Mouse (Mus musculus) liver, postnatal 0 days (tissue): Measurements from ENCODE around the gene Chpf2. TPM values are rescaled to one million over a fixed set of nuclear protein-coding genes. Genes with fewer than 3 reads are reported as not detected.

Experiments
- ATAC-seq: fragments of 200-750 bp; cut with Nextera tagmentation; 2 replicates; pipeline ENCODE4 v1.8.0; 2017; ENCODE audit warnings: mild to moderate bottlenecking, moderate library complexity
- DNase-seq: peaks from one replicate; pipeline ENCODE4 v3.0.0-alpha.2; 2016
- H3K27ac ChIP-seq: fragments of 300-500 bp; sonication (generic); 2 replicates; pipeline ENCODE4 v1.5.1; 2014; ENCODE audit warnings: antibody characterized with exemption, moderate library complexity, mild to moderate bottlenecking, low read depth
- H3K27me3 ChIP-seq: fragments of 300-500 bp; sonication (generic); 2 replicates; pipeline ENCODE4 v1.6.1; 2014; ENCODE audit warnings: low read length, control low read depth, mixed read lengths; ENCODE audit not compliant: insufficient read depth
- H3K36me3 ChIP-seq: fragments of 300-500 bp; sonication (generic); replicated peaks from 2 replicates; pipeline ENCODE4 v1.6.1; 2014; ENCODE audit warnings: mild to moderate bottlenecking, control low read depth, low read length, moderate library complexity, mixed read lengths; ENCODE audit not compliant: insufficient read depth
- H3K4me1 ChIP-seq: fragments of 300-500 bp; sonication (generic); 2 replicates; pipeline ENCODE4 v1.6.1; 2014; ENCODE audit warnings: antibody characterized with exemption, mild to moderate bottlenecking, control low read depth; ENCODE audit not compliant: insufficient read depth
- H3K4me2 ChIP-seq: fragments of 300-500 bp; sonication (generic); 2 replicates; pipeline ENCODE4 v1.6.1; 2014; ENCODE audit warnings: low read depth, mild to moderate bottlenecking, low read length, moderate library complexity, mixed read lengths
- H3K4me3 ChIP-seq: fragments of 300-500 bp; sonication (generic); 2 replicates; pipeline ENCODE4 v1.5.1; 2014; ENCODE audit warnings: low read depth, low read length
- H3K9ac ChIP-seq: fragments of 300-500 bp; sonication (generic); replicated peaks from 2 replicates; pipeline ENCODE4 v1.6.1; 2014; ENCODE audit warnings: mild to moderate bottlenecking, moderate library complexity
- H3K9me3 ChIP-seq: fragments of 300-500 bp; sonication (generic); 2 replicates; pipeline ENCODE4 v1.6.1; 2016; ENCODE audit warnings: mild to moderate bottlenecking, control low read depth, low read length, mixed read lengths
- CTCF ChIP-seq: sonication (generic); IDR thresholded peaks from 2 replicates; pipeline ENCODE4 v1.5.1; 2016; ENCODE audit warnings: antibody characterized with exemption, low read depth
- EP300 ChIP-seq: IDR thresholded peaks from 2 replicates; pipeline ENCODE4 v1.6.1; 2016; ENCODE audit warnings: antibody characterized with exemption, low read depth, mild to moderate bottlenecking
- WGBS: fragments of 180-500 bp; shearing (Covaris S2); extraction: QIAGEN DNeasy Blood & Tissue Kit; methylation state at CpG from one replicate; pipeline ENCODE4 v1.1.7; 2014; ENCODE audit not compliant: insufficient replicate concordance; 5-methylcytosine and 5-hydroxymethylcytosine counted together
- polyA plus RNA-seq: library from polyadenylated mRNA; unstranded; fragments of >200 nt; fragmentation: Nextera tagmentation; extraction: Ambion mirVana; gene quantifications from 2 replicates; pipeline ENCODE4 v1.2.1, GENCODE M21; 2015

The Chpf2 gene
- polyA plus RNA-seq, 1 experiment from 2014 or later = 15.9 TPM

- Histone ChIP-seq H3K4me2 (no peak overlapping the region), H3K4me3 (no peak overlapping the region), H3K9ac (no peak overlapping the region), H3K27me3 (peaks cover 65% of the 10 kb centered on the region), H3K27ac (no peak overlapping the region), H3K36me3 (no peaks in the 10 kb centered on the region), H3K4me1 (peaks cover 22% of the 10 kb centered on the region), H3K9me3 (no peaks in the 10 kb centered on the region)
- no peak for ATAC-seq
- TF ChIP-seq EP300 (no peak), CTCF (no peak)
- no peak for DNase-seq
- 53% methylated on average over 14 of the region's 14 CpGs for WGBS
Measured at GRCm38 (mm10) chr5:24605980-24606665, 19.6 kb downstream of the Chpf2 start.

DNA sequence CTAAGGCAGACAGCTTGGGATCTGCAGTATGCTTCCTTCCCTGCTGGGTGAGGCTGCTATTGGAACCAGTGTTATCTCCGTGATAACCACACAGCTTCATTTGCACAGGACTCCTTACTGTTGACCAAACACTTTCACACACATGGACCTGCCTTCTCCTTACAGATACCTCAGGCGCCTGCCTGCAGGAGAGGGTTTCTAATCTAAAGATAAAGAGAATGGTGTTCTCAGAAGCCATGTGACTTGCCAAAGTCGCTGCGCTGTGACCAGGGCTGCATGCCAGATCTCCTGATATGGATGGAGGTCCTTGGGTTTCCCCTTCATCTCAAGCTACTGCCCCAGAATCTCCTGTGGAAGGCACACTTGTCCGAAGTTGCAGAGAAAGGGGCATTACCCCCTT lies 22.8 kb downstream of the Chpf2 start:
- no peak overlapping the region for H3K27ac ChIP-seq
- H3K4me3 ChIP-seq = no peak overlapping the region
- no peak for DNase-seq
- no peak overlapping the region for H3K4me2 ChIP-seq
- ATAC-seq = no peak
- no peak overlapping the region for H3K9ac ChIP-seq
- H3K27me3 ChIP-seq = peaks cover 34% of the 10 kb centered on the region
- peaks cover 5% of the 10 kb centered on the region; the same call in 1 of the 2 replicates for H3K4me1 ChIP-seq
- WGBS = 27% methylated on average over 5 of the region's 5 CpGs
- H3K9me3 ChIP-seq = no peaks in the 10 kb centered on the region
- no peak for TF ChIP-seq EP300
- TF ChIP-seq CTCF = no peak
- H3K36me3 ChIP-seq = no peaks in the 10 kb centered on the region

- Histone ChIP-seq H3K27ac (no peak overlapping the region), H3K4me1 (no peaks in the 10 kb centered on the region), H3K4me2 (no peak overlapping the region), H3K4me3 (no peak overlapping the region), H3K9ac (no peak overlapping the region), H3K9me3 (no peaks in the 10 kb centered on the region), H3K27me3 (peaks cover 13% of the 10 kb centered on the region; the same call in 1 of the 2 replicates), H3K36me3 (no peaks in the 10 kb centered on the region)
- TF ChIP-seq EP300 (no peak), CTCF (no peak)
- no peak for DNase-seq
- no peak for ATAC-seq
- 67% methylated on average over 7 of the region's 7 CpGs for WGBS
Measured at GRCm38 (mm10) chr5:24611366-24612301, 25.1 kb downstream of the Chpf2 start.

DNA sequence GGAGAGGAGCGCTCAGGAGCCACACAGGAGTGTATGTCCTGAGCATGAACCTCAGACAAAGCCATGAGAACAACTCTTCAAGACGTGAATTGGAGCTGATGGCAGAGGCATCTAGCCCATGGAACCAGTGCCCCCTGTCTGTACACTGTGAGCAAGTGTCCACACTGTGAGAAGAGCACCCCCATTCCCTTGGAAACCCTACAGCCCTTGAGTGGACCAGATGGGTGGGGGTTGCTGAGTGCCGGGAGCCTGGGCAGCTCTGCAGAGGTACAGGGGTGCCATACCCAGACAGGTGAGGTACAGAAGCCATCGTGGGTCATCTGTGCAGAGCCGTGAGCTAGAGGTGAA lies 25.7 kb downstream of the Chpf2 start:
- no peak overlapping the region for H3K9ac ChIP-seq
- no peaks in the 10 kb centered on the region for H3K4me1 ChIP-seq
- TF ChIP-seq CTCF (no peak), EP300 (no peak)
- DNase-seq (no peak), ATAC-seq (no peak)
- no peaks in the 10 kb centered on the region for H3K36me3 ChIP-seq
- H3K9me3 ChIP-seq = no peaks in the 10 kb centered on the region
- no peak overlapping the region for H3K4me3 ChIP-seq
- H3K27me3 ChIP-seq = 0 out of 2 replicates have a peak, but pooled peaks cover 12% of the 10 kb centered on the region
- H3K27ac ChIP-seq = no peak overlapping the region
- H3K4me2 ChIP-seq = no peak overlapping the region
- WGBS = 69% methylated on average over 5 of the region's 5 CpGs

- ATAC-seq (no peak), DNase-seq (no peak)
- TF ChIP-seq CTCF (no peak), EP300 (no peak)
Measured at GRCm38 (mm10) chr5:24615097-24615496, 28.6 kb downstream of the Chpf2 start.

DNA sequence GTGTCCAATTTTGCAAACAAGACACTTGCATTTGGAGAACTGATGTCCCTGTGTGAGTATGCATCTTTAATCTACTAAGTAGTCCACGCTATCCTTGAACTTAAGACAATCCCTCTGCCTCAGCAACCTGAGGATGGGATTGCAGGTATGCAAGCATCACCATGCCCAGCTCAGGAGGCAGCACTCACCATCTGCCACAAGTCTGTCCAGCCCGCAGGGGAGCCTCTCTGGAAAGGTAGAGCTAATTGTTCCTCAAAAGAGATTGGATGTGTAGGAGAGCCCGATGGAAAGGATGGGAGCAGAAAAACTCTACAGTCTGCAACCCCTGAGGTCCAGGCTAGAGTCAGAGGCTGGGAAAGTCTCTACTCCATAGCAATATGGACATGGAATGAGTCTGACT lies 32.4 kb downstream of the Chpf2 start:
- DNase-seq (no peak), ATAC-seq (no peak)
- WGBS = 69% methylated on average over 3 of the region's 3 CpGs
- Histone ChIP-seq H3K9me3 (no peaks in the 10 kb centered on the region), H3K27me3 (peaks cover 8% of the 10 kb centered on the region), H3K9ac (no peak overlapping the region), H3K27ac (no peak overlapping the region), H3K36me3 (no peaks in the 10 kb centered on the region), H3K4me2 (no peak overlapping the region), H3K4me3 (no peak overlapping the region), H3K4me1 (no peaks in the 10 kb centered on the region)
- TF ChIP-seq CTCF (no peak), EP300 (no peak)

More at GRCm38 (mm10) chr5:24615097-24615496, 28.6 kb downstream of the Chpf2 start:
- no peaks in the 10 kb centered on the region for H3K9me3 ChIP-seq
- H3K4me1 ChIP-seq = no peaks in the 10 kb centered on the region
- no peak overlapping the region for H3K4me2 ChIP-seq
- no peak overlapping the region for H3K4me3 ChIP-seq
- H3K27me3 ChIP-seq = no peaks in the 10 kb centered on the region
- WGBS = 59% methylated on average over 6 of the region's 6 CpGs
- no peak overlapping the region for H3K9ac ChIP-seq
- H3K27ac ChIP-seq = no peak overlapping the region
- no peaks in the 10 kb centered on the region for H3K36me3 ChIP-seq
